Mouse (Mus musculus) stomach, postnatal 0 days (tissue): Measurements from ENCODE around the gene Lzts3. TPM values are rescaled to one million over a fixed set of nuclear protein-coding genes. Genes with fewer than 3 reads are reported as not detected.
"Not testable (repeated sequence)": the region's sequence is repeated elsewhere in the genome, so short reads cannot be mapped to it uniquely, and the experiment has no call there.

Source experiments
- ATAC-seq: fragments of 200-750 bp; cut with Nextera tagmentation; 2 replicates; pipeline ENCODE4 v1.8.0; 2017; ENCODE audit not compliant: low FRiP score, low TSS enrichment
- DNase-seq: peaks from one replicate; pipeline ENCODE4 v3.0.0-alpha.2; 2016; ENCODE audit warnings: low spot score
- H3K27ac ChIP-seq: fragments of 300-500 bp; sonication (generic); replicated peaks from 2 replicates; pipeline ENCODE4 v1.5.1; 2014; ENCODE audit warnings: mild to moderate bottlenecking, control low read depth
- H3K27me3 ChIP-seq: fragments of 300-500 bp; sonication (generic); 2 replicates; pipeline ENCODE4 v1.6.1; 2014; ENCODE audit warnings: low read length; ENCODE audit not compliant: control insufficient read depth, insufficient read depth
- H3K36me3 ChIP-seq: fragments of 300-500 bp; sonication (generic); 2 replicates; pipeline ENCODE4 v1.6.1; 2014; ENCODE audit warnings: low read length, mixed read lengths; ENCODE audit not compliant: control insufficient read depth, insufficient read depth
- H3K4me1 ChIP-seq: fragments of 300-500 bp; sonication (generic); replicated peaks from 2 replicates; pipeline ENCODE4 v1.6.1; 2014; ENCODE audit warnings: antibody characterized with exemption; ENCODE audit not compliant: control insufficient read depth, insufficient read depth
- H3K4me2 ChIP-seq: fragments of 300-500 bp; sonication (generic); replicated peaks from 2 replicates; pipeline ENCODE4 v1.6.1; 2014; ENCODE audit warnings: low read depth, mild to moderate bottlenecking, control low read depth, moderate library complexity
- H3K4me3 ChIP-seq: fragments of 300-500 bp; sonication (generic); 2 replicates; pipeline ENCODE4 v1.5.1; 2014; ENCODE audit warnings: low read depth, low read length, control low read depth
- H3K9ac ChIP-seq: fragments of 300-500 bp; sonication (generic); 2 replicates; pipeline ENCODE4 v1.6.1; 2014; ENCODE audit warnings: mild to moderate bottlenecking, low read length, control low read depth, mixed read lengths
- H3K9me3 ChIP-seq: fragments of 300-500 bp; sonication (generic); 2 replicates; pipeline ENCODE4 v1.6.1; 2016; ENCODE audit warnings: low read length; ENCODE audit not compliant: control insufficient read depth
- CTCF ChIP-seq: IDR thresholded peaks from 2 replicates; pipeline ENCODE4 v1.5.1; 2016; ENCODE audit warnings: antibody characterized with exemption, low read depth, mild to moderate bottlenecking, moderate library complexity
- EP300 ChIP-seq: optimal IDR thresholded peaks from 2 replicates; pipeline ENCODE3; 2016; ENCODE audit warnings: antibody characterized with exemption
- WGBS: fragments of 180-500 bp; shearing (Covaris S2); extraction: QIAGEN DNeasy Blood & Tissue Kit; methylation state at CpG from one replicate; pipeline ENCODE4 v1.1.7; 2014; 5-methylcytosine and 5-hydroxymethylcytosine counted together
- polyA plus RNA-seq: library from polyadenylated mRNA; unstranded; fragments of >200 nt; fragmentation: Nextera tagmentation; extraction: Ambion mirVana; gene quantifications from 2 replicates; pipeline ENCODE4 v1.2.1, GENCODE M21; 2015

The Lzts3 gene
- polyA plus RNA-seq, 1 experiment from 2014 or later: 3.1 TPM

GRCm38 (mm10) chr2:130656536-130656935 is 13.9 kb upstream of the Lzts3 start:
- DNase-seq (no peak), ATAC-seq (no peak)
- Histone ChIP-seq H3K36me3 (peaks cover 31% of the 10 kb centered on the region), H3K4me2 (no peak overlapping the region), H3K27ac (no peak overlapping the region), H3K9ac (no peak overlapping the region), H3K4me1 (no peaks in the 10 kb centered on the region), H3K4me3 (no peak overlapping the region), H3K9me3 (no peaks in the 10 kb centered on the region), H3K27me3 (no peaks in the 10 kb centered on the region)
- no peak for TF ChIP-seq EP300
- no peak for TF ChIP-seq CTCF
- WGBS: 89% methylated on average over 9 of the region's 9 CpGs

DNA sequence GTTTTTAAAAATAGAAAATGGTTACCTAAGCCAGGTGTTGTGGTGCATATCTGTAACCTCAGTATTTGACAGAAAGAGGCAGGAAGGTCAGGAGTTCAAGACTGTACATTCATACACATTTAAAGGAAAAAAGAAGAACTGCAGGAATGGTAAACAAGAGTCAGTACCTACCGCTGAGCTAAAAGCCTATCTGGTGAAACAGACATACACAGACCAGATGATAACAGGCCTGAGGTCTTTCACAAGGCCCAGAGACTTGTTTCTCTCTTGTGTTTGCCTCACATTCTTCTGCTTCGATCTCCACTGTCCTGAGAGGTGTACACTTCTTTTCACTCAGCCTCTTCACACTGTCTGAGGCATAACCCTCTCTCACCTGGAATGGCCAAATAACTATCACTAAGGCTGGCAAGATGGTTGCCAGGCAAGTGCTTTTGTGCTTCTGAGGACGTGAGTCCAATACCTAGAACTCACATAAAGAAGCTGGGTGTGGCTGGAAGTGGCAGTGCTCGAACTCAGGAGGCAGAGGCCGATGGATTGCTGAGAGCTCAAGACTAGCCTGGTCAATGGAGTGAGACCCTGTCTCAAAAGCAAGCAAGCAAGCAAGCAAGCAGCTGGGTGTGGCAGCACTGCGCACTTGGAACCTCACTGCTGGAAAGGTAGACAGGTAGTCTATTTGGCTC is 13.2 kb upstream of the Lzts3 start:
- WGBS: 89% methylated on average over 6 of the region's 6 CpGs
- Histone ChIP-seq H3K4me2 (no peak overlapping the region), H3K4me1 (no peaks in the 10 kb centered on the region), H3K27me3 (no peaks in the 10 kb centered on the region), H3K27ac (no peak overlapping the region), H3K9me3 (no peaks in the 10 kb centered on the region), H3K9ac (no peak overlapping the region), H3K4me3 (no peak overlapping the region), H3K36me3 (peaks cover 28% of the 10 kb centered on the region)
- ATAC-seq: no peak
- no peak for DNase-seq
- no peak for TF ChIP-seq CTCF
- no peak for TF ChIP-seq EP300

DNA sequence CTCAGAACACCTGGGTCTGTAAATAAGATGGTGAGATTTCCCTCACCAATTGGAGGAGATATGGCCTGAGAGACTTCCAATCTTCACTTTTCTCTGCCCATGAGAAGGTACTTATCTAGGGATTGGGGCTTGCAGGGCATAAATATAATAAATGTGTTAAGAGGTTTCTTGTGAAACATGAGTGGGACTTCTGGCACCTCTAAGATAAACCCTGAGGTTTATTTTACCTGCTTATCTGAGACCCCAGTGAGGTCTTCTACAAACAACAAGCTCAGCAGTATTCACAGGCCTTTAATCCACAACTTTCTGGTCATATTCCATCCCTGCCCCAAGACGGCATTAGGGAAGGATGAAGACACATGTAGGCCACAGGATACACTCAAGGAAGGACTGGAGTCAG is 11.2 kb upstream of the Lzts3 start:
- no peak overlapping the region for H3K9ac ChIP-seq
- no peaks in the 10 kb centered on the region for H3K4me1 ChIP-seq
- ATAC-seq (no peak), DNase-seq (no peak)
- WGBS: 79% methylated on average over 1 of the region's 1 CpGs
- TF ChIP-seq CTCF (no peak), EP300 (no peak)
- peaks cover 27% of the 10 kb centered on the region for H3K36me3 ChIP-seq
- H3K4me2 ChIP-seq: no peak overlapping the region
- H3K27ac ChIP-seq: no peak overlapping the region
- no peaks in the 10 kb centered on the region for H3K27me3 ChIP-seq
- no peak overlapping the region for H3K4me3 ChIP-seq
- H3K9me3 ChIP-seq: no peaks in the 10 kb centered on the region

GRCm38 (mm10) chr2:130653303-130653702 is 10.7 kb upstream of the Lzts3 start:
- 89% methylated on average over 2 of the region's 2 CpGs for WGBS
- Histone ChIP-seq H3K27ac (no peak overlapping the region), H3K4me1 (no peaks in the 10 kb centered on the region), H3K36me3 (peaks cover 23% of the 10 kb centered on the region), H3K27me3 (no peaks in the 10 kb centered on the region), H3K9me3 (no peaks in the 10 kb centered on the region), H3K4me3 (no peak overlapping the region), H3K9ac (no peak overlapping the region), H3K4me2 (no peak overlapping the region)
- DNase-seq: no peak
- no peak for TF ChIP-seq EP300
- TF ChIP-seq CTCF: 0 out of 2 replicates have a peak, but pooled peaks have one; percentile 10
- no peak for ATAC-seq

GRCm38 (mm10) chr2:130649028-130649427 is 6.4 kb upstream of the Lzts3 start:
- H3K36me3 ChIP-seq, H3K9me3 ChIP-seq, H3K4me2 ChIP-seq, ATAC-seq, H3K27ac ChIP-seq, H3K4me3 ChIP-seq, H3K4me1 ChIP-seq, DNase-seq, H3K27me3 ChIP-seq, H3K9ac ChIP-seq: not testable (repeated sequence)
- WGBS: 76% methylated on average over 6 of the region's 6 CpGs

- Histone ChIP-seq H3K4me2 (no peak overlapping the region), H3K9me3 (no peaks in the 10 kb centered on the region), H3K27me3 (no peaks in the 10 kb centered on the region), H3K36me3 (no peaks in the 10 kb centered on the region), H3K4me1 (no peaks in the 10 kb centered on the region), H3K4me3 (no peak overlapping the region), H3K27ac (no peak overlapping the region), H3K9ac (no peak overlapping the region)
- DNase-seq (no peak), ATAC-seq (no peak)
- 79% methylated on average over 4 of the region's 4 CpGs for WGBS
- TF ChIP-seq EP300 (no peak), CTCF (no peak)
These were observed 2.6 kb upstream of the Lzts3 start for GRCm38 (mm10) chr2:130645198-130645597.
